Mouse (Mus musculus): ENCODE results near the gene Adgra3.

- TF ChIP-seq CTCF (IDR thresholded peaks at IDR 0.05; ENCODE audit: low read depth): no peak
- no peak for TF ChIP-seq EP300 (IDR thresholded peaks at IDR 0.05; ENCODE audit: low read depth)
Measured at GRCm38 (mm10) chr5:50050037-50050436, 8.8 kb downstream of the Adgra3 start.

All from heart, postnatal 0 days (tissue).